Mouse (Mus musculus): ENCODE data around the gene Mon2. TPM values are rescaled to one million over a fixed set of nuclear protein-coding genes. Genes with fewer than 3 reads are reported as not detected.
"Not testable (repeated sequence)": the region's sequence is repeated elsewhere in the genome, so short reads cannot be mapped to it uniquely, and the experiment has no call there.

Mon2 gene
- total RNA-seq, 1 experiment: 38.4 TPM

- H3K27ac ChIP-seq (ENCODE audit: insufficient read depth, low read depth, low read length, poor library complexity, severe bottlenecking): no peak overlapping the region
- H3K4me3 ChIP-seq (ENCODE audit: insufficient read depth in 1 of 2, low read depth in 1 of 2, low read length in 2 of 2, poor library complexity in 1 of 2, severe bottlenecking in 1 of 2): no peak overlapping the region
- H3K9ac ChIP-seq (ENCODE audit: insufficient read depth, low read depth, low read length, poor library complexity, severe bottlenecking): no peak overlapping the region
- TF ChIP-seq HCFC1 (IDR thresholded peaks at IDR 0.05; ENCODE audit: borderline replicate concordance, insufficient read depth, low read length) (no peak), CHD2 (IDR thresholded peaks at IDR 0.05; ENCODE audit: low read depth, low read length) (no peak), MAFK (IDR thresholded peaks at IDR 0.05; ENCODE audit: insufficient read depth, low read depth, low read length) (no peak), ZC3H11A (IDR thresholded peaks at IDR 0.05; ENCODE audit: borderline replicate concordance, low read depth, low read length) (no peak), ZNF384 (IDR thresholded peaks at IDR 0.05; ENCODE audit: low read depth, low read length) (no peak)
- no peaks in the 10 kb centered on the region for H3K9me3 ChIP-seq (ENCODE audit: control insufficient read depth, insufficient read depth, low read depth, low read length)
- H3K36me3 ChIP-seq (ENCODE audit: control insufficient read depth, insufficient read depth, low read length, poor library complexity, severe bottlenecking): no peaks in the 10 kb centered on the region
- DNase-seq (ENCODE audit: low read depth, low spot score): no peak
- no peaks in the 10 kb centered on the region for H3K4me1 ChIP-seq (ENCODE audit: control insufficient read depth in 2 of 2, insufficient read depth in 2 of 2, low read length in 2 of 2, poor library complexity in 1 of 2)
- in situ Hi-C loops (cut with MboI; ENCODE audit: low sequenced_read_pairs in 2 of 2, unreplicated experiment in 2 of 2): no loop called here
Measured at GRCm38 (mm10) chr10:122970188-122970587, 106.1 kb downstream of the Mon2 start.

- DNase-seq (ENCODE audit: low read depth, low spot score): no peak
- no peaks in the 10 kb centered on the region for H3K9me3 ChIP-seq (ENCODE audit: control insufficient read depth, insufficient read depth, low read depth, low read length)
- H3K4me1 ChIP-seq (ENCODE audit: control insufficient read depth in 2 of 2, insufficient read depth in 2 of 2, low read length in 2 of 2, poor library complexity in 1 of 2): peaks cover 0 to 8% of the 10 kb centered on the region in 2 experiments; a peak in 2 of 4 replicates
- no peak overlapping the region for H3K27ac ChIP-seq (ENCODE audit: insufficient read depth, low read depth, low read length, poor library complexity, severe bottlenecking)
- no peak overlapping the region for H3K9ac ChIP-seq (ENCODE audit: insufficient read depth, low read depth, low read length, poor library complexity, severe bottlenecking)
- TF ChIP-seq ZNF384 (IDR thresholded peaks at IDR 0.05; ENCODE audit: low read depth, low read length) (no peak), HCFC1 (IDR thresholded peaks at IDR 0.05; ENCODE audit: borderline replicate concordance, insufficient read depth, low read length) (no peak), CHD2 (IDR thresholded peaks at IDR 0.05; ENCODE audit: low read depth, low read length) (no peak), ZC3H11A (IDR thresholded peaks at IDR 0.05; ENCODE audit: borderline replicate concordance, low read depth, low read length) (no peak), MAFK (IDR thresholded peaks at IDR 0.05; ENCODE audit: insufficient read depth, low read depth, low read length) (no peak)
- H3K36me3 ChIP-seq (ENCODE audit: control insufficient read depth, insufficient read depth, low read length, poor library complexity, severe bottlenecking): no peaks in the 10 kb centered on the region
- in situ Hi-C loops (cut with MboI; ENCODE audit: low sequenced_read_pairs in 2 of 2, unreplicated experiment in 2 of 2): no loop called here
- no peak overlapping the region for H3K4me3 ChIP-seq (ENCODE audit: insufficient read depth in 1 of 2, low read depth in 1 of 2, low read length in 2 of 2, poor library complexity in 1 of 2, severe bottlenecking in 1 of 2)
Measured at GRCm38 (mm10) chr10:122966421-122966820, 109.9 kb downstream of the Mon2 start.

- H3K4me3 ChIP-seq (ENCODE audit: insufficient read depth in 1 of 2, low read depth in 1 of 2, low read length in 2 of 2, poor library complexity in 1 of 2, severe bottlenecking in 1 of 2); H3K4me1 ChIP-seq (ENCODE audit: control insufficient read depth in 2 of 2, insufficient read depth in 2 of 2, low read length in 2 of 2, poor library complexity in 1 of 2); H3K36me3 ChIP-seq (ENCODE audit: control insufficient read depth, insufficient read depth, low read length, poor library complexity, severe bottlenecking); DNase-seq (ENCODE audit: low read depth, low spot score); H3K9me3 ChIP-seq (ENCODE audit: control insufficient read depth, insufficient read depth, low read depth, low read length); H3K27ac ChIP-seq (ENCODE audit: insufficient read depth, low read depth, low read length, poor library complexity, severe bottlenecking); H3K9ac ChIP-seq (ENCODE audit: insufficient read depth, low read depth, low read length, poor library complexity, severe bottlenecking); in situ Hi-C loops (cut with MboI; ENCODE audit: low sequenced_read_pairs in 2 of 2, unreplicated experiment in 2 of 2): not testable (repeated sequence)
Measured at GRCm38 (mm10) chr10:122965650-122966049, 110.7 kb downstream of the Mon2 start.

GRCm38 (mm10) chr10:122964241-122964636 is 112.1 kb downstream of the Mon2 start:
- Histone ChIP-seq H3K4me3 (ENCODE audit: insufficient read depth in 1 of 2, low read depth in 1 of 2, low read length in 2 of 2, poor library complexity in 1 of 2, severe bottlenecking in 1 of 2) (no peak overlapping the region), H3K27ac (ENCODE audit: insufficient read depth, low read depth, low read length, poor library complexity, severe bottlenecking) (no peak overlapping the region)
- in situ Hi-C loops (cut with MboI; ENCODE audit: low sequenced_read_pairs in 2 of 2, unreplicated experiment in 2 of 2): no loop called here

More at GRCm38 (mm10) chr10:122964241-122964636, 112.1 kb downstream of the Mon2 start:
- no peak for TF ChIP-seq ZNF384 (IDR thresholded peaks at IDR 0.05; ENCODE audit: low read depth, low read length)
- no peak for TF ChIP-seq HCFC1 (IDR thresholded peaks at IDR 0.05; ENCODE audit: borderline replicate concordance, insufficient read depth, low read length)
- no peak for TF ChIP-seq CHD2 (IDR thresholded peaks at IDR 0.05; ENCODE audit: low read depth, low read length)
- no peak for TF ChIP-seq MAFK (IDR thresholded peaks at IDR 0.05; ENCODE audit: insufficient read depth, low read depth, low read length)
- TF ChIP-seq ZC3H11A (IDR thresholded peaks at IDR 0.05; ENCODE audit: borderline replicate concordance, low read depth, low read length): no peak
- no peaks in the 10 kb centered on the region for H3K9me3 ChIP-seq (ENCODE audit: control insufficient read depth, insufficient read depth, low read depth, low read length)
- no peaks in the 10 kb centered on the region for H3K36me3 ChIP-seq (ENCODE audit: control insufficient read depth, insufficient read depth, low read length, poor library complexity, severe bottlenecking)
- peaks cover 0 to 8% of the 10 kb centered on the region in 2 experiments; a peak in 2 of 4 replicates for H3K4me1 ChIP-seq (ENCODE audit: control insufficient read depth in 2 of 2, insufficient read depth in 2 of 2, low read length in 2 of 2, poor library complexity in 1 of 2)
- H3K9ac ChIP-seq (ENCODE audit: insufficient read depth, low read depth, low read length, poor library complexity, severe bottlenecking): no peak overlapping the region
- no peak for DNase-seq (ENCODE audit: low read depth, low spot score)

All from ES-E14 (cell line).